ENCODE assay signal across 8 mouse cellular contexts in genomic region chr2:157561165-157561836, GRCm38 (mm10). TPM values are rescaled to one million over a fixed set of nuclear protein-coding genes. Genes with fewer than 3 reads are reported as not detected.
DNase-seq lines count a peak whose midpoint lies in the region; ATAC-seq and TF ChIP-seq lines count a peak whose summit lies in the region.

No protein-coding gene starts in this region.

- no peaks in the 10 kb centered on the region for H3K27me3 ChIP-seq in G1E (ENCODE audit: insufficient read depth, low read length)
- no peaks in the 10 kb centered on the region for H3K27me3 ChIP-seq in hindbrain, embryonic 10.5 days (ENCODE audit: insufficient read depth, poor library complexity, severe bottlenecking)
- H3K27me3 ChIP-seq in lung, embryonic 16.5 days (ENCODE audit: control insufficient read depth, insufficient read depth, low read depth, low read length) = no peaks in the 10 kb centered on the region

- 53% methylated on average over 27 of the region's 27 CpGs for WGBS in hindbrain, embryonic 10.5 days
- WGBS in lung, embryonic 16.5 days = 49% methylated on average over 27 of the region's 27 CpGs

- peak overlapping the region; percentile 61 for H3K4me2 ChIP-seq in lung, embryonic 16.5 days (ENCODE audit: low read depth, low read length)

- DNase-seq in G1E (ENCODE audit: low spot score) = no peak
- DNase-seq in cerebellum, adult 9-10 months = peak; percentile 90
- peak; percentile 88 for DNase-seq in forelimb bud, embryonic 11.5 days (ENCODE audit: low read depth, low spot score)
- DNase-seq in hindbrain, embryonic 10.5 days (ENCODE audit: low spot score) = peak; percentile 82
- peak; percentile 69 to 75 for DNase-seq in layer of hippocampus, postnatal 10 days (ENCODE audit: low spot score in 2 of 2)
- peak; percentile 41 for DNase-seq in retina, adult 2 months (ENCODE audit: low read depth, low spot score)
- no peak for DNase-seq in T-cell, adult 2 months (ENCODE audit: low spot score)

- ATAC-seq in G1E (ENCODE audit: extremely low read depth, insufficient number of reproducible peaks, low FRiP score, poor library complexity, severe bottlenecking) = no peak
- peak; percentile 83 for ATAC-seq in lung, embryonic 16.5 days (ENCODE audit: low read depth)

- H3K27ac ChIP-seq in hindbrain, embryonic 10.5 days = peak overlapping the region; percentile 79
- H3K27ac ChIP-seq in lung, embryonic 16.5 days (ENCODE audit: low read length) = peak overlapping the region; percentile 38

- peaks cover 41% of the 10 kb centered on the region for H3K4me1 ChIP-seq in G1E (ENCODE audit: insufficient read depth, low read depth, low read length)
- H3K4me1 ChIP-seq in hindbrain, embryonic 10.5 days (replicated peaks) = peaks cover 72% of the 10 kb centered on the region
- peaks cover 12% of the 10 kb centered on the region for H3K4me1 ChIP-seq in lung, embryonic 16.5 days (replicated peaks; ENCODE audit: control insufficient read depth, insufficient read depth, low read length)

- H3K4me3 ChIP-seq in G1E (ENCODE audit: low read depth, low read length) = peak overlapping the region; percentile 21; the same call in 1 of the 2 replicates
- H3K4me3 ChIP-seq in hindbrain, embryonic 10.5 days = peak overlapping the region; percentile 57
- H3K4me3 ChIP-seq in lung, embryonic 16.5 days (ENCODE audit: low read length) = peak overlapping the region; percentile 40

- TF ChIP-seq CTCF in G1E (IDR thresholded peaks at IDR 0.05; ENCODE audit: low read depth, low read length) = no peak

- H3K9ac ChIP-seq in lung, embryonic 16.5 days (ENCODE audit: low read length) = peak overlapping the region; percentile 58

- H3K36me3 ChIP-seq in G1E (replicated peaks) = peaks cover 64% of the 10 kb centered on the region
- H3K36me3 ChIP-seq in hindbrain, embryonic 10.5 days = peaks cover 78% of the 10 kb centered on the region
- peaks cover 34% of the 10 kb centered on the region for H3K36me3 ChIP-seq in lung, embryonic 16.5 days (ENCODE audit: control insufficient read depth, insufficient read depth, low read length)

- H3K9me3 ChIP-seq in G1E (replicated peaks) = peaks cover 18% of the 10 kb centered on the region
- H3K9me3 ChIP-seq in hindbrain, embryonic 10.5 days = peaks cover 50% of the 10 kb centered on the region
- H3K9me3 ChIP-seq in lung, embryonic 16.5 days (ENCODE audit: control insufficient read depth, low read length) = peaks cover 40% of the 10 kb centered on the region

RNA-seq across cellular contexts. Expression of gene Nnat, which starts 1.4 kb away (rescaled TPM):
- not detected in 2 replicates for total RNA-seq in G1E (2014; fragmentation: Nextera tagmentation)
- total RNA-seq in G1E (2017) = not detected in 2 replicates
- not detected in 2 replicates for polyA plus RNA-seq in G1E (2012)
- 1,503 and 2,739 TPM in 2 replicates for polyA plus RNA-seq in hindbrain, embryonic 10.5 days (2016; fragmentation: Nextera tagmentation; extraction: Ambion mirVana)
- total RNA-seq in layer of hippocampus, postnatal 10 days (2021) = 1,000 to 10,000 TPM; 1,193 to 1,435 TPM
- 614 and 619 TPM in 2 replicates for polyA plus RNA-seq in lung, embryonic 16.5 days (2015; fragmentation: Nextera tagmentation; extraction: Ambion mirVana)

RNA-seq across cellular contexts. Expression of gene Blcap, which starts 9.8 kb away (rescaled TPM):
- 24.1 and 27.2 TPM in 2 replicates for total RNA-seq in G1E (2014; fragmentation: Nextera tagmentation)
- total RNA-seq in G1E (2017) = 22.0 and 23.3 TPM in 2 replicates
- 16.7 and 17.3 TPM in 2 replicates for polyA plus RNA-seq in G1E (2012)
- 78.4 and 100.0 TPM in 2 replicates for polyA plus RNA-seq in hindbrain, embryonic 10.5 days (2016; fragmentation: Nextera tagmentation; extraction: Ambion mirVana)
- total RNA-seq in layer of hippocampus, postnatal 10 days (2021) = 100 to 1,000 TPM; 140 to 151 TPM
- 52.8 and 56.2 TPM in 2 replicates for polyA plus RNA-seq in lung, embryonic 16.5 days (2015; fragmentation: Nextera tagmentation; extraction: Ambion mirVana)

Comparison
In these comparisons a context has a peak if more than half of its experiments do, and no peak if none do; other contexts are left out.
1. DNase-seq: peak in cerebellum, adult 9-10 months (single experiment), forelimb bud, embryonic 11.5 days (single experiment), hindbrain, embryonic 10.5 days (single experiment), layer of hippocampus, postnatal 10 days (2 of 2) and retina, adult 2 months (single experiment); none in G1E (single experiment) and T-cell, adult 2 months (single experiment).
2. RNA of gene Nnat, which starts 1.4 kb away (polyA plus RNA-seq): 1,503 to 2,739 TPM in hindbrain, embryonic 10.5 days and 614 to 619 TPM in lung, embryonic 16.5 days; not detected in G1E; every median in the first group is over 100 times any median in the second.
3. Peak in every context shown above with its lines, with median percentiles within 50 percentile points of each other: H3K4me3 ChIP-seq.